Comparison of ENCODE assay signal across 11 mouse cellular contexts in genomic region chr14:46144707-46145106, GRCm38 (mm10).
DNase-seq lines count a peak whose midpoint lies in the region; ATAC-seq and TF ChIP-seq lines count a peak whose summit lies in the region.
"Had no signal": no experiment of that assay in that cellular context is flagged by ENCODE, and none has a peak within 500 bp of the region (broad histone marks: within the 10 kb centered on the region; RNA-seq: fewer than 3 reads in every experiment).

No protein-coding gene starts in this region.

- WGBS in kidney, postnatal 0 days = 44% methylated on average over 6 of the region's 6 CpGs
- WGBS in kidney, embryonic 15.5 days = 52% methylated on average over 6 of the region's 6 CpGs
- WGBS in forebrain, embryonic 13.5 days = 32% methylated on average over 6 of the region's 6 CpGs

- CTCF ChIA-PET in Patski (lab: Charles Lee) = interaction anchor here (0.9 to 1.0 kb wide), 2 partner anchors 15 to 65 kb away, joined by 3 read pairs; no protein-coding TSS in a partner anchor

- H3K4me1 ChIP-seq in kidney, postnatal 0 days (replicated peaks; ENCODE audit: insufficient read depth, low read length) = no peaks in the 10 kb centered on the region
- H3K4me1 ChIP-seq in kidney, embryonic 15.5 days = 0 out of 2 replicates have a peak, but pooled peaks cover 6% of the 10 kb centered on the region
- H3K4me1 ChIP-seq in forebrain, embryonic 13.5 days = no peaks in the 10 kb centered on the region; the same call in 1 of the 2 replicates

- TF ChIP-seq CTCF in kidney, postnatal 0 days (IDR thresholded peaks at IDR 0.05; ENCODE audit: low read depth) = no peak
- TF ChIP-seq CTCF in Patski (IDR thresholded peaks at IDR 0.05) = no peak

- peak; percentile 17 for DNase-seq in kidney, postnatal 0 days (ENCODE audit: low spot score)
- peak; percentile 68 for DNase-seq in Patski (ENCODE audit: low read depth, low spot score)
- peak; percentile 25 to 26 for DNase-seq in heart, adult 9 months (ENCODE audit: low spot score in 2 of 2)
- peak; percentile 4 for DNase-seq in lung, postnatal 14 days
- no peak for DNase-seq in frontal cortex, adult 2 months (ENCODE audit: extremely low spot score in 1 of 2, low spot score in 1 of 2)
- DNase-seq: cerebellum, adult 18-20 months had no signal

- H3K36me3 ChIP-seq in kidney, postnatal 0 days (ENCODE audit: insufficient read depth, low read length) = no peaks in the 10 kb centered on the region
- H3K36me3 ChIP-seq in kidney, embryonic 15.5 days = no peaks in the 10 kb centered on the region
- H3K36me3 ChIP-seq in forebrain, embryonic 13.5 days (ENCODE audit: poor library complexity, severe bottlenecking) = no peaks in the 10 kb centered on the region
- H3K36me3 ChIP-seq: embryonic facial prominence, embryonic 12.5 days; hindbrain, embryonic 13.5 days; limb, embryonic 10.5 days had no signal

- in situ Hi-C loops in Patski (cut with MboI; ENCODE audit: low pct_unique_long_range_greater_than_20kb) = no loop called here

- ATAC-seq in kidney, postnatal 0 days (replicated peaks; ENCODE audit: low FRiP score, low read depth) = no peak
- no peak for ATAC-seq in kidney, embryonic 15.5 days (replicated peaks; ENCODE audit: low FRiP score)
- peak; percentile 86 for ATAC-seq in Patski
- no peak for ATAC-seq in forebrain, embryonic 13.5 days

- POLR2A ChIA-PET in Patski (lab: Charles Lee) = no interaction called here

- H3K27me3 ChIP-seq in kidney, postnatal 0 days (ENCODE audit: insufficient read depth, low read length) = no peaks in the 10 kb centered on the region
- no peaks in the 10 kb centered on the region for H3K27me3 ChIP-seq in kidney, embryonic 15.5 days
- no peaks in the 10 kb centered on the region for H3K27me3 ChIP-seq in Patski
- H3K27me3 ChIP-seq in forebrain, embryonic 13.5 days = no peaks in the 10 kb centered on the region
- H3K27me3 ChIP-seq: embryonic facial prominence, embryonic 12.5 days; hindbrain, embryonic 13.5 days had no signal

- no peak overlapping the region for H3K4me3 ChIP-seq in kidney, postnatal 0 days (replicated peaks; ENCODE audit: low read depth, low read length)
- H3K4me3 ChIP-seq in kidney, embryonic 15.5 days (replicated peaks) = no peak overlapping the region
- no peak overlapping the region for H3K4me3 ChIP-seq in forebrain, embryonic 13.5 days
- H3K4me3 ChIP-seq: embryonic facial prominence, embryonic 12.5 days; hindbrain, embryonic 13.5 days; limb, embryonic 10.5 days had no signal

- no peak overlapping the region for H3K9ac ChIP-seq in kidney, postnatal 0 days (ENCODE audit: low read depth, low read length)
- no peak overlapping the region for H3K9ac ChIP-seq in kidney, embryonic 15.5 days
- H3K9ac ChIP-seq in forebrain, embryonic 13.5 days = no peak overlapping the region
- H3K9ac ChIP-seq: embryonic facial prominence, embryonic 12.5 days; hindbrain, embryonic 13.5 days had no signal

- H3K4me2 ChIP-seq in kidney, postnatal 0 days (ENCODE audit: low read length) = no peak overlapping the region
- H3K4me2 ChIP-seq in kidney, embryonic 15.5 days = no peak overlapping the region
- H3K4me2 ChIP-seq in forebrain, embryonic 13.5 days = no peak overlapping the region
- H3K4me2 ChIP-seq: embryonic facial prominence, embryonic 12.5 days had no signal

- H3K9me3 ChIP-seq in kidney, postnatal 0 days (replicated peaks; ENCODE audit: low read length) = no peaks in the 10 kb centered on the region
- H3K9me3 ChIP-seq in kidney, embryonic 15.5 days (replicated peaks) = no peaks in the 10 kb centered on the region
- H3K9me3 ChIP-seq in forebrain, embryonic 13.5 days (replicated peaks) = no peaks in the 10 kb centered on the region
- H3K9me3 ChIP-seq: embryonic facial prominence, embryonic 12.5 days; hindbrain, embryonic 13.5 days; limb, embryonic 10.5 days had no signal

- H3K27ac ChIP-seq in kidney, postnatal 0 days = no peak overlapping the region
- H3K27ac ChIP-seq in kidney, embryonic 15.5 days = no peak overlapping the region
- no peak overlapping the region for H3K27ac ChIP-seq in forebrain, embryonic 13.5 days
- H3K27ac ChIP-seq: embryonic facial prominence, embryonic 12.5 days; hindbrain, embryonic 13.5 days; limb, embryonic 10.5 days had no signal

Comparison
In these comparisons a context has a peak if more than half of its experiments do, and no peak if none do; other contexts are left out.
1. DNase-seq: peak in kidney, postnatal 0 days (single experiment), Patski (single experiment), heart, adult 9 months (2 of 2) and lung, postnatal 14 days (single experiment); none in frontal cortex, adult 2 months (0 of 2).